Mouse (Mus musculus) retina, postnatal 7 days (tissue): ENCODE measurements around the gene Zfp276.
"Not testable (repeated sequence)": the region's sequence is repeated elsewhere in the genome, so short reads cannot be mapped to it uniquely, and the experiment has no call there.

Experiments
- DNase-seq: peaks from one replicate; pipeline ENCODE4 v3.0.0-alpha.2; 2012; ENCODE audit warnings: low read depth, low spot score

Zfp276 gene

GRCm38 (mm10) chr8:123254099-123254885, at the start of gene Zfp276, which contains the start of gene Vps9d1:
Zfp276 (plus strand) TSS chr8:123254195.
Vps9d1 (minus strand) TSS chr8:123254348.
- DNase-seq: peak; percentile 73

GRCm38 (mm10) chr8:123211876-123212275, 42.1 kb upstream of the Zfp276 start:
- DNase-seq: no peak

GRCm38 (mm10) chr8:123212321-123213117, 41.5 kb upstream of the Zfp276 start, which contains the start of the genes Chmp1a and Spata33:
Chmp1a (minus strand) TSS chr8:123212763.
Spata33 (plus strand) TSS chr8:123212832.
- peak; percentile 88 for DNase-seq

- no peak for DNase-seq
These were observed 40.8 kb upstream of the Zfp276 start for GRCm38 (mm10) chr8:123213118-123213772.

- no peak for DNase-seq
These were observed 38.6 kb upstream of the Zfp276 start for GRCm38 (mm10) chr8:123215430-123215829.

- no peak for DNase-seq
These were observed 33.1 kb upstream of the Zfp276 start for GRCm38 (mm10) chr8:123220917-123221316.

- peak; percentile 93 for DNase-seq
These were observed 29.4 kb upstream of the Zfp276 start, which contains the start of gene Cdk10 for GRCm38 (mm10) chr8:123224278-123225266. Cdk10 (plus strand) TSS chr8:123224842.

GRCm38 (mm10) chr8:123228416-123228815, 25.6 kb upstream of the Zfp276 start:
- DNase-seq: no peak

- not testable (repeated sequence) for DNase-seq
These were observed 23.7 kb upstream of the Zfp276 start for GRCm38 (mm10) chr8:123230326-123230725.

- peak; percentile 58 for DNase-seq
These were observed 22.3 kb upstream of the Zfp276 start for GRCm38 (mm10) chr8:123231742-123232141.

GRCm38 (mm10) chr8:123232553-123232952, 21.4 kb upstream of the Zfp276 start:
- no peak for DNase-seq

GRCm38 (mm10) chr8:123233300-123233699, 20.7 kb upstream of the Zfp276 start:
- DNase-seq: no peak

- no peak for DNase-seq
These were observed 20.2 kb upstream of the Zfp276 start for GRCm38 (mm10) chr8:123233760-123234159.

- no peak for DNase-seq
These were observed 19.0 kb upstream of the Zfp276 start for GRCm38 (mm10) chr8:123234918-123235519.

- peak; percentile 61 for DNase-seq
These were observed 18.2 kb upstream of the Zfp276 start, which contains the start of gene Spata2l for GRCm38 (mm10) chr8:123235520-123236497. Spata2l (minus strand) TSS chr8:123236233.

- no peak for DNase-seq
These were observed 14.6 kb upstream of the Zfp276 start for GRCm38 (mm10) chr8:123239398-123239797.

- no peak for DNase-seq
These were observed 11.7 kb upstream of the Zfp276 start for GRCm38 (mm10) chr8:123242107-123242923.

GRCm38 (mm10) chr8:123243053-123243452, 10.9 kb upstream of the Zfp276 start:
- DNase-seq: no peak
